Mouse (Mus musculus): ENCODE data around the gene Rdh8. TPM values are rescaled to one million over a fixed set of nuclear protein-coding genes. Genes with fewer than 3 reads are reported as not detected.
"Not testable (repeated sequence)": the region's sequence is repeated elsewhere in the genome, so short reads cannot be mapped to it uniquely, and the experiment has no call there.

Rdh8 gene
- polyA plus RNA-seq, 1 experiment from 2014 or later = not detected

DNA sequence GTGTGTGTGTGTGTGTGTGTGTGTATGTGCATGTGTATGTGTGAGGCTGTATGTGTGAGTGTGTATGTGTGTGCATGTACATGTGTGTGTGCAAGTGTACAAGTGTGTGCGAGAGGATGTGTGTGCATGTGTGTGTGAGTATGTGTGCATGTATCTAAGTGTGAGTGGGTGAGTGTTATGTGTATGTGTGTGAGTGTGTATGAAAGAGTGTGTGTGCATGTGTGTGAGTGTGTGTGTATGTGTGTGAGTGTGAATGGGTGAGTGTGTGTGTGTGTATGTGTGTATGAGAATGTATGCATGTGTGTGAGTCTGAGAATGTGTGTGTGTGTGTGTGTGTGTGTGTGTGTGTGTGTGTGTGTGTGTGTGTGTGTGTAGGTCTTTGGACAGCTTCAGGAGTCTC lies 9.8 kb downstream of the Rdh8 start:
- DNase-seq (ENCODE audit: low spot score) (no peak), ATAC-seq (ENCODE audit: insufficient read depth, low FRiP score, low TSS enrichment) (no peak)
- no peak overlapping the region for H3K4me2 ChIP-seq (ENCODE audit: low read depth)
- no peaks in the 10 kb centered on the region for H3K9me3 ChIP-seq (ENCODE audit: control insufficient read depth, low read length)
- H3K27me3 ChIP-seq (ENCODE audit: control insufficient read depth, insufficient read depth, low read length) = no peaks in the 10 kb centered on the region
- no peak overlapping the region for H3K4me3 ChIP-seq (ENCODE audit: low read depth, low read length)
- no peak overlapping the region for H3K27ac ChIP-seq (ENCODE audit: low read depth, low read length)
- H3K4me1 ChIP-seq (ENCODE audit: control insufficient read depth, insufficient read depth, low read length) = no peaks in the 10 kb centered on the region
- WGBS = 84% methylated on average over 1 of the region's 1 CpGs
- no peaks in the 10 kb centered on the region for H3K36me3 ChIP-seq (ENCODE audit: control insufficient read depth, insufficient read depth, low read length)
- H3K9ac ChIP-seq (ENCODE audit: low read length) = no peak overlapping the region

- Histone ChIP-seq H3K36me3 (ENCODE audit: control insufficient read depth, insufficient read depth, low read length) (no peaks in the 10 kb centered on the region), H3K9me3 (ENCODE audit: control insufficient read depth, low read length) (no peaks in the 10 kb centered on the region), H3K9ac (ENCODE audit: low read length) (peak overlapping the region; percentile 49), H3K4me3 (ENCODE audit: low read depth, low read length) (0 out of 2 replicates have a peak overlapping the region, but pooled peaks have one; percentile 8), H3K4me2 (ENCODE audit: low read depth) (peak overlapping the region; percentile 22; the same call in 1 of the 2 replicates), H3K27me3 (ENCODE audit: control insufficient read depth, insufficient read depth, low read length) (no peaks in the 10 kb centered on the region), H3K4me1 (ENCODE audit: control insufficient read depth, insufficient read depth, low read length) (no peaks in the 10 kb centered on the region), H3K27ac (ENCODE audit: low read depth, low read length) (no peak overlapping the region)
- peak; percentile 94 for DNase-seq (ENCODE audit: low spot score)
- WGBS = 16% methylated on average over 19 of the region's 19 CpGs
- peak; percentile 76 for ATAC-seq (ENCODE audit: insufficient read depth, low FRiP score, low TSS enrichment)
Measured at GRCm38 (mm10) chr9:20830901-20831643, 12.8 kb downstream of the Rdh8 start.

DNA sequence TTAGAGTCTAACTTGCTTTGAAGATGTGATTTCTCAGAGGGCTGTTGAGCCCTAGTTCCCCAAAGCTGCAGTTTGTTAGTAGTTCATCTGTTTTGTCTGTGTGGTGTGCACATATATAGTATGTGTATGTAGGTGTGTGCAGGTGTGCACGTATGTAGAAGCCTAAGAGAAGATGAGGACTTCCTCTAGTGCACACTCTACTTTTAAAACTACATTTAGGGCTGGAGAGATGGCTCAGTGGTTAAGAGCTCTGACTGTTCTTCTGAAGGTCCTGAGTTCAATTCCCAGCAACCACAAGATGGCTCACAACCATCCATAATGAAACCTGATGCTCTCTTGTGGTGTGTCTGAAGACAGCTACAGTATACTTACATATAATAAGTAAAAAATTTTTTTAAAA lies 16.6 kb downstream of the Rdh8 start:
- Histone ChIP-seq H3K4me1 (ENCODE audit: control insufficient read depth, insufficient read depth, low read length) (no peaks in the 10 kb centered on the region), H3K4me2 (ENCODE audit: low read depth) (no peak overlapping the region), H3K9ac (ENCODE audit: low read length) (no peak overlapping the region), H3K27ac (ENCODE audit: low read depth, low read length) (no peak overlapping the region), H3K9me3 (ENCODE audit: control insufficient read depth, low read length) (no peaks in the 10 kb centered on the region), H3K4me3 (ENCODE audit: low read depth, low read length) (no peak overlapping the region), H3K27me3 (ENCODE audit: control insufficient read depth, insufficient read depth, low read length) (no peaks in the 10 kb centered on the region), H3K36me3 (ENCODE audit: control insufficient read depth, insufficient read depth, low read length) (no peaks in the 10 kb centered on the region)
- WGBS = 67% methylated on average over 1 of the region's 1 CpGs
- DNase-seq (ENCODE audit: low spot score) (no peak), ATAC-seq (ENCODE audit: insufficient read depth, low FRiP score, low TSS enrichment) (no peak)

DNA sequence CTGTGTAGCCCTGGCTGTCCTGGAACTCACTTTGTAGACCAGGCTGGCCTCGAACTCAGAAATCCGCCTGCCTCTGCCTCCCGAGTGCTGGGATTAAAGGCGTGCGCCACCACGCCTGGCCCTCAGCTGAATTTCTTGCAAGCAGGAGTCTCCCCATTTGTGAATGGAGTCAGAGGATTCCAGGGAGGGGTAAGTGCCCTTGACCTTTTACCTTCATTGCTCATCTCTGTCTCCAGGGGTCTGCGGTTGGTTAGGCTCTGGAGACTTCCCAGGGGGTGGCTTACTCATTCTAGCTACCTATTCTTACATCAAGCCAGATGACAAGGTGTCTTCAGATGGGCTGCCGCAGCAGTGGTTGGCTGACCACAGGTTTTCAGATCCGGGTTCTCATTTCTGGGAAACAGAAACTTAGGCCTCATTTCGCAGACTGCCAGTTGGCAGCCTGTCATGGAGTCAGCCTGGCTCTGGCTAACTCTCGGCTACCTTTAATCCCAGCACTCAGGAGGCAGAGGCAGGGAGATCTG lies 17.2 kb downstream of the Rdh8 start:
- not testable (repeated sequence) for H3K4me3 ChIP-seq (ENCODE audit: low read depth, low read length); H3K9ac ChIP-seq (ENCODE audit: low read length); H3K27me3 ChIP-seq (ENCODE audit: control insufficient read depth, insufficient read depth, low read length); H3K4me1 ChIP-seq (ENCODE audit: control insufficient read depth, insufficient read depth, low read length); H3K4me2 ChIP-seq (ENCODE audit: low read depth); DNase-seq (ENCODE audit: low spot score); ATAC-seq (ENCODE audit: insufficient read depth, low FRiP score, low TSS enrichment); H3K36me3 ChIP-seq (ENCODE audit: control insufficient read depth, insufficient read depth, low read length); H3K9me3 ChIP-seq (ENCODE audit: control insufficient read depth, low read length); H3K27ac ChIP-seq (ENCODE audit: low read depth, low read length)
- 87% methylated on average over 10 of the region's 11 CpGs for WGBS

DNA sequence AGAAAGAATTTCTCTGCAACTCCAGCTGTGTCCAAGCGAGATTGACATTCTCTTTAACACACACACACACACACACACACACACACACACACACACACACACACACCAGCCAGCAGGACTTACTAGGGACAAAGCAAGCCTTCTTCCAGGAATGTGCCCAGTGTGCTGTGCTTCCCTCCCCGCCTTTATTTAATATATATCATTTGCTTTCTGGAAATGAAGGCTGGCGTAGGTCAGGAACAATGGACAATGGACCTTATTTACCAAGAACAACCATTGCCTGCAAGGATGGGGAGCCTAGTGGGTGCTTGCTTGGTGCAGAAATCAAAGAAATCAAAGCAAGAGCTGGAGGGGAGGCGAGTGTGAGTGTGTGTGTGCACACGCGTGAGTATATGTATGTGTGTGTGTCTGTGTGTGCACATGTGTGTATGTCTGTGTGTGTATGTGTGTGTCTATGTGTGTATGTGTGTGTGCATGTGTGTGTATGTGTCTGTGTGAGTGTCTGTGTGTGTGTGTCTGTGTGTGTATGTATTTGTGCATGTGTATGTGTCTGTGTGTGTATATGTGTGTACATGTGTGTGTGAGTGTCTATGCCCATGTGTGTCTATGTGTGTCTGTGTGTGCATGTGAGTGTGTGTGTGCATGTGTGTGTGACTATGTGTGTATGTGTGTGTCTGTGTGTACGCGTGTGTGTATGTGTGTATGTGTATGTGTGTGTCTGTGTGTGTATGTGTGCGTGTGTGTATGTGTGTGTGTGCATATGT lies 19.1 kb downstream of the Rdh8 start:
- H3K4me3 ChIP-seq (ENCODE audit: low read depth, low read length) = no peak overlapping the region
- no peaks in the 10 kb centered on the region for H3K4me1 ChIP-seq (ENCODE audit: control insufficient read depth, insufficient read depth, low read length)
- H3K4me2 ChIP-seq (ENCODE audit: low read depth) = no peak overlapping the region
- H3K9me3 ChIP-seq (ENCODE audit: control insufficient read depth, low read length) = no peaks in the 10 kb centered on the region
- no peaks in the 10 kb centered on the region for H3K27me3 ChIP-seq (ENCODE audit: control insufficient read depth, insufficient read depth, low read length)
- DNase-seq (ENCODE audit: low spot score) (no peak), ATAC-seq (ENCODE audit: insufficient read depth, low FRiP score, low TSS enrichment) (no peak)
- WGBS = 85% methylated on average over 9 of the region's 9 CpGs
- H3K27ac ChIP-seq (ENCODE audit: low read depth, low read length) = no peak overlapping the region
- no peaks in the 10 kb centered on the region for H3K36me3 ChIP-seq (ENCODE audit: control insufficient read depth, insufficient read depth, low read length)
- no peak overlapping the region for H3K9ac ChIP-seq (ENCODE audit: low read length)

DNA sequence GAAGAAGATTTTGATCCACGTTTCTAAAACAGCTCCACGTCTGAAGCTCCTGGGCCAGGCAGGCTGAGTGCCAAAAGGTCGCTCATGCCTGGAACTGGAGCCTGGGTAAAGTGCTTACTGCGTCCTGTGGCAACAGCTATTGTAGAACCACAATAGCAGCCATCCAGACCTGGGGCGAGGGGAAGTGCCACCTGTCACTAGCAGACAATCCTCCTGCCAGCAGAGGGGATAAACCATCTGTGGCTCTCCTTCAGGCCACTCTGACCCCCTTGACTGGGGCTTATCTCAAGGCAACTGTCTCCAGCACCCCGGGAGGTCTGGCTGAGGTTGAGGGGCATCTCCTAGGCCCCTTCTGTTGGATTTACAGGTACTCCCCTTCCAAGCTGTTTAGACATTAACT lies 20.6 kb downstream of the Rdh8 start:
- 60% methylated on average over 6 of the region's 6 CpGs for WGBS
- ATAC-seq (ENCODE audit: insufficient read depth, low FRiP score, low TSS enrichment) (no peak), DNase-seq (ENCODE audit: low spot score) (no peak)
- H3K9me3 ChIP-seq (ENCODE audit: control insufficient read depth, low read length) = no peaks in the 10 kb centered on the region
- H3K36me3 ChIP-seq (ENCODE audit: control insufficient read depth, insufficient read depth, low read length) = no peaks in the 10 kb centered on the region
- H3K27me3 ChIP-seq (ENCODE audit: control insufficient read depth, insufficient read depth, low read length) = no peaks in the 10 kb centered on the region
- H3K9ac ChIP-seq (ENCODE audit: low read length) = no peak overlapping the region
- H3K27ac ChIP-seq (ENCODE audit: low read depth, low read length) = no peak overlapping the region
- no peak overlapping the region for H3K4me2 ChIP-seq (ENCODE audit: low read depth)
- no peaks in the 10 kb centered on the region for H3K4me1 ChIP-seq (ENCODE audit: control insufficient read depth, insufficient read depth, low read length)
- H3K4me3 ChIP-seq (ENCODE audit: low read depth, low read length) = no peak overlapping the region

- Histone ChIP-seq H3K9me3 (ENCODE audit: control insufficient read depth, low read length) (no peaks in the 10 kb centered on the region), H3K9ac (ENCODE audit: low read length) (no peak overlapping the region), H3K4me2 (ENCODE audit: low read depth) (no peak overlapping the region), H3K36me3 (ENCODE audit: control insufficient read depth, insufficient read depth, low read length) (no peaks in the 10 kb centered on the region), H3K4me3 (ENCODE audit: low read depth, low read length) (no peak overlapping the region), H3K27ac (ENCODE audit: low read depth, low read length) (no peak overlapping the region), H3K27me3 (ENCODE audit: control insufficient read depth, insufficient read depth, low read length) (no peaks in the 10 kb centered on the region), H3K4me1 (ENCODE audit: control insufficient read depth, insufficient read depth, low read length) (no peaks in the 10 kb centered on the region)
- ATAC-seq (ENCODE audit: insufficient read depth, low FRiP score, low TSS enrichment) (no peak), DNase-seq (ENCODE audit: low spot score) (no peak)
- 79% methylated on average over 4 of the region's 4 CpGs for WGBS
Measured at GRCm38 (mm10) chr9:20842211-20842610, 23.9 kb downstream of the Rdh8 start.

GRCm38 (mm10) chr9:20842670-20843069 lies 24.4 kb downstream of the Rdh8 start:
- Histone ChIP-seq H3K36me3 (ENCODE audit: control insufficient read depth, insufficient read depth, low read length) (no peaks in the 10 kb centered on the region), H3K4me3 (ENCODE audit: low read depth, low read length) (no peak overlapping the region), H3K27me3 (ENCODE audit: control insufficient read depth, insufficient read depth, low read length) (no peaks in the 10 kb centered on the region), H3K9me3 (ENCODE audit: control insufficient read depth, low read length) (no peaks in the 10 kb centered on the region), H3K9ac (ENCODE audit: low read length) (no peak overlapping the region), H3K4me2 (ENCODE audit: low read depth) (no peak overlapping the region), H3K27ac (ENCODE audit: low read depth, low read length) (no peak overlapping the region), H3K4me1 (ENCODE audit: control insufficient read depth, insufficient read depth, low read length) (no peaks in the 10 kb centered on the region)
- 24% methylated on average over 2 of the region's 2 CpGs for WGBS
- no peak for DNase-seq (ENCODE audit: low spot score)
- no peak for ATAC-seq (ENCODE audit: insufficient read depth, low FRiP score, low TSS enrichment)
